Mouse (Mus musculus) adrenal gland, postnatal 25 days (tissue): Measurements from ENCODE around the gene Alkbh1. TPM values are rescaled to one million over a fixed set of nuclear protein-coding genes. Genes with fewer than 3 reads are reported as not detected.
"Not testable (repeated sequence)": the region's sequence is repeated elsewhere in the genome, so short reads cannot be mapped to it uniquely, and the experiment has no call there.

Experiments used
- DNase-seq: peaks from one replicate; pipeline ENCODE4 v3.0.0; 2021; ENCODE audit warnings: mixed read lengths
- long read RNA-seq: library from polyadenylated mRNA; stranded (forward); transcript quantifications from one replicate; pipeline ENCODE4 v2.0.0, GENCODE M21; 2021
- total RNA-seq: library from RNA; stranded (reverse); gene quantifications from 2 replicates; pipeline ENCODE4 v1.2.3, GENCODE M21; 2021

Alkbh1 gene
- total RNA-seq: 20.4 and 23.6 TPM in 2 replicates
- long read RNA-seq, transcript Alkbh1-209 (6 exons, 3,857 nt): major isoform, 7 of 19 reads
- long read RNA-seq, partial matches to known transcripts: 1 of 19 reads
- long read RNA-seq, other reads (novel, unspliced or antisense): 3 of 19 reads

DNA sequence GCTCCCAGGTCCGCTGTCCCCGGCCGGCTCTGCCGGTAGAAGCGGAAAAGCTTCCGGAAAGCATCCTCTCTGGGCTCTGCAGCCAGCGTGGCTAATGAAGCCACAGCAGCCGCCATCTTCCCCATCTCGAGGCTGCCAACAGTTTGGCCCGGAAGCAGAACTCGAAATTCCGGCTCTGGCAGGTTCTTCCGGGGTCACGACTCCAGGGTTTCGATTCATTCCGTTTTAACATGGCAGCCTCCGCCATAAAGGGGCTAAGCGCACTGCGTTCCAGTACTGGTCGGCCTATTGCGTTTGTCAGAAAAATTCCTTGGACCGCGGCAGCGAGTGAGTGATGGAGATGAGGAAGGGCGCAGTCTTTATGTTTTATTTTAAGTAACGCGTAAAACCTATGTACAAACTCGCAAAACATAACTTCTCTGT lies at the start of gene Alkbh1, which contains the start of gene Slirp:
Gene Alkbh1, minus strand, starts transcription at position 318 of the 423 bp plus-strand sequence.
Gene Slirp, plus strand, starts transcription at position 197 of the 423 bp plus-strand sequence.
- peak; percentile 87 for DNase-seq

GRCm38 (mm10) chr12:87488683-87489082 lies 44.9 kb upstream of the Alkbh1 start:
- DNase-seq: not testable (repeated sequence)

- not testable (repeated sequence) for DNase-seq
These were observed 38.7 kb upstream of the Alkbh1 start for GRCm38 (mm10) chr12:87482482-87482881.

DNA sequence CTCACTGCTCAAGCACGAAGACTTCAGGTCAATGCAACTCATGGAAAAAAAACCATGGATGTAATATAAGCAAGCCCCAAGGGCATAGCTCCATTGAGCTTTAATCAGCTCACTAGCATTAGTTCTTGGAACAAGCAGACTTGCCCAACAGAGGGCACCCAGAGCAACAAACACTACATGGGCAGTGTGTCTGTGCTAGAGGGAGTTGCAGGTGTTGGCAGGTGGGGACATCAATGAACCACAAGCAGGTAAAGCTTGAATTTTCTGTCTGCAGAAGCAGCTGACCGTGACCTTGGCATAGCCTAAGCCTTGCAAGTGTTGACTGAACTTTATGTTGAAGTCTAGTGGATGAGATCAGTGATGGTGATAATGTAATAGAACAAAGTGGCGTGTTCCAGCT lies 30.9 kb upstream of the Alkbh1 start:
- DNase-seq: no peak

GRCm38 (mm10) chr12:87471964-87472786 lies 28.4 kb upstream of the Alkbh1 start, which contains the start of gene Snw1:
Snw1 (minus strand) TSS chr12:87472274.
- DNase-seq: peak; percentile 94

DNA sequence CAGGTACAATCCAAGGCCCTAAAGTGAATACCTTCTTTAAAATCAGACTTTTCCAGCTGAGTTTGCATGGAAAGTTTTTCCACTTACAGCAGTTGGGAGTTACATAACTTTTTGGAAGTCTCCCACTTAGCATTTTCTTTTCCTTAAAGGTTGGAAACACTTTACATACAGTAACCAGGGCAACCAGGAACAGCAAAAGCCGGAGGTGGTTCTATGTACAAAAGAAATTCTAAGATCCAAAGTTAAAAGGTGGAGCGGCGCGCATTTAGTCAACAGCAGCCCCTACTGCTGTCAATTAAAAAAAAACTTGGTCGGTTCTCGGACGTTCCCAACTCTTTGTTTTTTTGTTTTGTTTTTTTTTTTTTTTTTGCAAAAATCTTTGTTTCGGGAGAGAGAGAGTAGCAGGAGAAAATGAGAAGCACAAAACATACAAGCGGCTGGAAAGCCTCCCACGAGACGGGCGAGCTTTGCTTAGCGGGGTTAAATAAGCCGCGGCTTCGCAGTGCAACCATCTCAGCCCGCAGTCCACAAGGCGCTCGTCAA lies 27.7 kb upstream of the Alkbh1 start:
- no peak for DNase-seq

GRCm38 (mm10) chr12:87470263-87471136 lies 26.7 kb upstream of the Alkbh1 start:
- no peak for DNase-seq

GRCm38 (mm10) chr12:87464678-87465297 lies 21.0 kb upstream of the Alkbh1 start:
- no peak for DNase-seq

DNA sequence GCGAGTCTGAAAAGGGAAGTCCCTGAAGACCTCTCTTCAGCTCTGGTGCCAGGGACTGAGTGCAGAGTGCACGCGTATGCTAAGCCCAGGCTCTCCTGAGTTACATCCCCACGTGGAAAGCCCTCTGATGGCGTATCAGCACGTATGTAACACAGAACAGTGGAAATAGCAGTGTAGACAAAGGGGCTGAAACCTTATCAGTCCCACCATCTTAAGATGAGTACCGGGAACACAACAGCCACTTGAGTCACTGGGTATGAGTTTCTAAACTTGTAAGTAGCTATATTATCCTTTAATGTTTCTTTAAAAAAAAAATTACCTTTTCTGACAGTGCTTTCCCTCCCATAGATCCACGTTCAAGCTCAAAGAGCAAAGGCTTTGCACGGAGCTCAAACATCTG lies 5.6 kb upstream of the Alkbh1 start:
- no peak for DNase-seq

DNA sequence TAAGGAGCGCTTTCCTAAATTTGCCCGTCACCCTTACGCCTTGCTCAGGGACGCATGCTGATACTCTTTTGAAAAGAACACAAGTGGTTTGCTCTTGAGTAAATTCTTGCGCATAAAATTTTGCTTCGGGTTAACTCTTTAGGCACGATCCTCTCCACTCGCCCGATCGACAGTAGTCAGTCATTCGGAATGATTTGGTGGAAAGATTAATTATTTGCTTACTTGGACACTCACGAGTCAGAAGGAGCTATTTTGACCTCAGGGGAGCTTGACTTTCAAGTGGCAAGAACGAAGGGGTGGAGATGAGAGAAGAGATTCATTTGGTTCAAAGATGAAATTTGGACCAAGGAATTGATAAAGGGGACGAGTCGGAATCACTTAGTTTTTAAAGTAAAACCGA lies 394 bp upstream of the Alkbh1 start:
- no peak for DNase-seq

- DNase-seq: no peak
These were observed 610 bp downstream of the Alkbh1 start for GRCm38 (mm10) chr12:87443115-87443699.

DNA sequence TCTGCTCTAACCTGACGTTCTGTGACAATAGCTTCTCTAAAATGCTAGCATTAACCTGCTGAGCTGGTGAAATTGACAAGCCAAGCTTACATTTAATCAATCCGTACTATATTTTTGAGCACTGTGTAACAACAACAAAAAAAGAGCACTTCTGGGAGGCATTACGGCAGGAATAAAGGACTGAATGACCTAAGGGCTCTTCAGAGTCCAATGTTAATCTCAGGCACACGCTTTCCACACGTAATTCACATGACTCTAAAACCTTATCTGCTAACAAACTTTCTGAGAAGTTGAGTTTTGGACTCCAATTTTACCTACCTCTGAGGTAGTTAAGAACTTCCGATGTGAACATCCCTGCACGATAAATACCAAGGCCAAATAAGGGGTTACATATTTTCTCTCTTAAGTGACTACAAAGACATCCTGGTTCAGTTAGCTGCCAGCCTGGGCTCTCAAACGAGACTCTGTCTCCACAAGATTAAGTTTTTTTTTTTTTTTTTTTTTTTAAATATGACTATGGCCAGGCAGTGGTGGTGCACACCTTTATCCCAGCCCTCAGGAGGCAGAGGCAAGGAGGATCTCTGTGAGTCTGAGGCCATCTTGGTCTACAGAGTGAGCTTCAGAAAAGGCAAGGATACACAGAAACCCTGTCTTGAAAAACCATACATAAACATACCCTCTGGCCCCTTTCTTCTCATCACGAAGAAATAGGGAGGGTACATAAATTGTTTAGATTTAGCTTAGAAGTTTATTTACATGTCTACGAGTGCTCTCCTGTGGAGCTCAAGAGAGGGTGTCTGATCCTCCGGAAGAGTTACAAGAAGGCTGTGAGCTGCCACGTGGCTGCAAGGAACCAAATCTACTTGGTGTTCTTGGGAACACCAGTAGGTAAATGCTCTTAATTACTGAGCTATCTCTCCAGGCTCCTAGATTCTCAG lies 1.4 kb downstream of the Alkbh1 start:
- no peak for DNase-seq

GRCm38 (mm10) chr12:87428885-87429284 lies 14.9 kb downstream of the Alkbh1 start:
- DNase-seq: no peak

- DNase-seq: no peak
These were observed 15.5 kb downstream of the Alkbh1 start for GRCm38 (mm10) chr12:87428295-87428694.

GRCm38 (mm10) chr12:87426354-87427031 lies 17.3 kb downstream of the Alkbh1 start:
- no peak for DNase-seq

- DNase-seq: no peak
These were observed 19.3 kb downstream of the Alkbh1 start for GRCm38 (mm10) chr12:87424516-87424915.

GRCm38 (mm10) chr12:87423700-87424099 lies 20.1 kb downstream of the Alkbh1 start:
- no peak for DNase-seq

DNA sequence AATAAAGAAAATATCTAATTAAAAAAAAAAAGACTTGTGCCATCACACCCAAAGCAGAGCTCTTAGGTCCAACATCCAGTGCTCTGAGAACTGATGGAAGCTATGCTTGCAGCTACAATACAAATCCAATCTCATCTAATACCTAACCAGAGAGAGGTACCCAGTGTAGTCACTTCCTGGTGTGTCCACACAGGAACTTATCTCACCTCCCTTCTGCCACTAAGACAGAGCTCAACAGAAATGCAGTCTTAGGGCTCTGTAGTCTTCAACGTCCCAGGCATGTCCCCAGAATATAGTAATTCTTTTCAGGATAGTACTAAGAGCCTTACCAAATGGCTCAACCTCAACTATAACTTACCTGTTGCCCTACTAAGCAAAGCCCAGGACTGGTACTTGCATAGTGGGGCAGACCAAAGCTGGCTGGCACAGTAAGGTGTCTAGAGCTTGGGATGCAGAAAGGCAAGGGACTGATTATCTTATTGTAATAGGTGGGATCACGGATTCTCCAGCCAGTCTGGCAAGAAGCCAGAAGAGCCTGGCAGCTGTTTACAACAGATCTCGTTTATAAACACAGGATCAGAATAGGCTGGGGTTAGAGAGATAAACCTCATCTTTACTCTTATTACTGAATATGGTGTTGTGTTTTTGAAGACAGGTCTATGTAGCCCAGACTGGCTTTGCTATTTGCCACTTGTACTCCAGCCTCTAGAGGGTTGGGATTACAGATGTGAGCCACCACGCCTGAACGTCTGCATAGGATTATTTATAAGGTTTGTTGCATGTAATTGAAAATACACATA lies 21.9 kb downstream of the Alkbh1 start:
- DNase-seq: no peak

- no peak for DNase-seq
These were observed 23.8 kb downstream of the Alkbh1 start for GRCm38 (mm10) chr12:87419974-87420485.
